Mouse (Mus musculus) brain, embryonic 18.5 days (tissue): ENCODE data around the gene Rap1gap2.

Experiments used
- DNase-seq: peaks from one replicate; pipeline ENCODE4 v3.0.0-alpha.2; 2012; ENCODE audit warnings: low read depth, low spot score

Gene Rap1gap2

GRCm38 (mm10) chr11:74412462-74412861 is 198.3 kb downstream of the Rap1gap2 start:
- no peak for DNase-seq

- DNase-seq = no peak
Observed at GRCm38 (mm10) chr11:74411943-74412342, 198.8 kb downstream of the Rap1gap2 start.

- peak; percentile 47 for DNase-seq
Observed at GRCm38 (mm10) chr11:74409757-74410174, 200.9 kb downstream of the Rap1gap2 start.

- DNase-seq = no peak
Observed at GRCm38 (mm10) chr11:74409447-74409754, 201.3 kb downstream of the Rap1gap2 start.

GRCm38 (mm10) chr11:74408587-74409446 is 201.9 kb downstream of the Rap1gap2 start:
- peak; percentile 71 for DNase-seq

GRCm38 (mm10) chr11:74405201-74405600 is 205.5 kb downstream of the Rap1gap2 start:
- no peak for DNase-seq

- no peak for DNase-seq
Observed at GRCm38 (mm10) chr11:74404216-74404615, 206.5 kb downstream of the Rap1gap2 start.

GRCm38 (mm10) chr11:74402126-74402525 is 208.6 kb downstream of the Rap1gap2 start:
- DNase-seq = no peak

GRCm38 (mm10) chr11:74395583-74395982 is 215.1 kb downstream of the Rap1gap2 start:
- no peak for DNase-seq

- DNase-seq = no peak
Observed at GRCm38 (mm10) chr11:74393489-74393888, 217.2 kb downstream of the Rap1gap2 start.

- no peak for DNase-seq
Observed at GRCm38 (mm10) chr11:74392903-74393302, 217.8 kb downstream of the Rap1gap2 start.

GRCm38 (mm10) chr11:74391899-74392298 is 218.8 kb downstream of the Rap1gap2 start:
- no peak for DNase-seq

- DNase-seq = no peak
Observed at GRCm38 (mm10) chr11:74387203-74387602, 223.5 kb downstream of the Rap1gap2 start.

GRCm38 (mm10) chr11:74385674-74386073 is 225.0 kb downstream of the Rap1gap2 start:
- DNase-seq = no peak

GRCm38 (mm10) chr11:74379166-74379873 is 231.4 kb downstream of the Rap1gap2 start:
- no peak for DNase-seq

GRCm38 (mm10) chr11:74376847-74377246 is 233.9 kb downstream of the Rap1gap2 start:
- DNase-seq = peak; percentile 42

GRCm38 (mm10) chr11:74371393-74372100 is 239.2 kb downstream of the Rap1gap2 start:
- peak; percentile 47 for DNase-seq

- DNase-seq = no peak
Observed at GRCm38 (mm10) chr11:74361769-74362168, 248.9 kb downstream of the Rap1gap2 start, which contains the start of gene Olfr412. Gene Olfr412, plus strand, starts transcription at chr11:74362069.

GRCm38 (mm10) chr11:74352550-74352949 is 258.2 kb downstream of the Rap1gap2 start, which contains the start of gene Olfr411:
Gene Olfr411, minus strand, starts transcription at chr11:74352650.
- no peak for DNase-seq

- no peak for DNase-seq
Observed at GRCm38 (mm10) chr11:74337931-74338330, 272.8 kb downstream of the Rap1gap2 start, which contains the start of gene Olfr410. Gene Olfr410, minus strand, starts transcription at chr11:74338031.
